Mouse (Mus musculus) 416B (cell line): ENCODE results near the gene Dbt.
"Not testable (repeated sequence)": the region's sequence is repeated elsewhere in the genome, so short reads cannot be mapped to it uniquely, and the experiment has no call there.

Experiments
- DNase-seq: peaks from one replicate; pipeline ENCODE4 v3.0.0; 2011; ENCODE audit warnings: low read depth

Gene Dbt

DNA sequence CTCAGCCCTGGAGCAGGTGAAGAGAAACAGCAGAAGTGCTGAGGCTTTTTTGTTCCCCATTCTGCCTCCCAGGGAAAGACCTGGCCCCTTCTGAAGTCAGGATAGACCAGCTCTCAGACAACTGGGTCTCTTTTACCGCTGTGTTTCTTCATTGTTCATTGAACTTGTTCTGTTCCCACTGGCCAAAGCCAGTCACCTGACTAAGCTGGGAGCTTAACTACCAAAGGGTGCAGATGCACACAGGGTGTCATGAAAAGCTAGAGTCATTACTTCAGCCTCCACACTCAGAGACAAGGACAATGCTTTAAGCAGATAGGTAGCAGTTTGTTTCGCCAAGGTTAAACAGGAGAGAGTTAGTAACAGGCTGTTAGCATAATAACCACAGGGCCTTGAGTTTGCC lies 29.2 kb downstream of the Dbt start:
- no peak for DNase-seq

DNA sequence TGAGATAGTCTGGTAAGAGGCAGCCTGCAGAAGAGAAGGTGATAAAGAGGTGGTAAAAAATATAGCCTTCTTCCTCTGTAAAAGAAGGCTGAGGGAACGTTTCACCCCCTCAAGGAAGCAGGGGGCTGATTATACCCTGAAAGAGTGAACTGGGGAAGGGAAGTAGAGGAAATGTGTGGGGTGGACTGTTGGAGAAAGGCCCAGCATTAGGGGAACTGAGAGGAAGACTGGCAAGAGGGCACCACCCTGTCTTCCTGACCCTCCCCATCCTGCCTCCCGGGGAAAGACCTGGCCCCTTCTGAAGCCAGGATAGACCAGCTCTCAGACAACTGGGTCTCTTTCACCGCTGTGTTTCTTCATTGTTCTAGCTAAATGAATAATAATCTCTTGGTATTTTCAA lies 29.7 kb downstream of the Dbt start:
- peak; percentile 17 for DNase-seq

DNA sequence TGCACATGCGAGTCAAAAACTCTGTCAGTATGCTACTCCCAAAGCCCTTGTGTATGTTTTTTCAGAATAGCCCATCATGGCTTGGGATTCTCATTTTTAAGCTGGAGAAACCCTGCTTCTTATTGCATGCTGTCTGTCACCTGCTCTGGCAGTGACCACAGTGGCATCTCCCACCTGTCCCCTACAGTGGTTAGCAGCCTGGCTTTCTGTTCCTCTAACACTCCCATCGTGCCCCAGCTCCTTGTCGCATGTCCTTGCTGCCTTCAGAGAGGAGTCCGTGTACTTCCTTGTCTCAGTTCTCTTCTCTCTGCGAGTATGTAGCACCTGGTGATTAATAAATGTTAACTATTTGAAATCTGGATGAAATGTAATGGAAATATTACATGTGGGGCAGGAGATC lies 34.6 kb downstream of the Dbt start:
- DNase-seq: no peak

DNA sequence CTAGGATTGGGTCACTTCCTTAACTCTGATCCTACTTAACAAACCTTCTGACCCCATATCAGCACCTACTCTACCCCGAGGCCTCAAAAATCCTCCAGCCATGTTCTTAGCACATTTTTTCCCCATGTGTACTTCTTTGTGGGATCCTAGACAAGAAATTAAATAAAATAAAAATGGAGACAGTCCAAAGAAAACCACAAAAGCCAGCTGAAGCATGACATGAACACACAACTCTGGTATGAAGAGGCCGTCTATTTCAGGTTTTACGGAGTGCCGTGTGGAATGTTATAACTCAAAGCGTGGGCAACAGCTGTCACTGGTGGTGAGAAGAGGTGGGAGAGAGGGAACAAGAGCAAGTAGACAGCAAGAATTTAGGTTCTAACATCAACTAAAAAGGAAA lies 38.5 kb downstream of the Dbt start:
- no peak for DNase-seq

DNA sequence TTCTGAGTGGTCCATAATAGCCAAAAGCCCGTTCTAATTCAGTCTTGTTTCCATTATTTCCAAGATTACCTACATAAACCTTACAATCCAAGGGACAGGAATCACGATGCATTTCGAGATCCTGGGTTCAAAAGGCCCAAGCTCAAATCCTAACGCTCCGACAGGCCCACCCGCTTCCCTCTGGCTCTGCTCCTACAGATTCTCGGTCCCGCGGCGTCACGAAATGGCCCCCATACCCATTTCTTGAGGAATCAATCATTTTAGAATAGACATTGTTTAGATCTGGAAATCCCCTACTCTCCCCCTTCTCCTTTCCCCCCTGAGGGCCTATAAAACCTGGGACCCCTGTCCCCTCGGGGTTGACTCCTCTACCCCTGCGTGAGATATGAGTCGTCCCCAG lies 48.4 kb downstream of the Dbt start:
- not testable (repeated sequence) for DNase-seq

DNA sequence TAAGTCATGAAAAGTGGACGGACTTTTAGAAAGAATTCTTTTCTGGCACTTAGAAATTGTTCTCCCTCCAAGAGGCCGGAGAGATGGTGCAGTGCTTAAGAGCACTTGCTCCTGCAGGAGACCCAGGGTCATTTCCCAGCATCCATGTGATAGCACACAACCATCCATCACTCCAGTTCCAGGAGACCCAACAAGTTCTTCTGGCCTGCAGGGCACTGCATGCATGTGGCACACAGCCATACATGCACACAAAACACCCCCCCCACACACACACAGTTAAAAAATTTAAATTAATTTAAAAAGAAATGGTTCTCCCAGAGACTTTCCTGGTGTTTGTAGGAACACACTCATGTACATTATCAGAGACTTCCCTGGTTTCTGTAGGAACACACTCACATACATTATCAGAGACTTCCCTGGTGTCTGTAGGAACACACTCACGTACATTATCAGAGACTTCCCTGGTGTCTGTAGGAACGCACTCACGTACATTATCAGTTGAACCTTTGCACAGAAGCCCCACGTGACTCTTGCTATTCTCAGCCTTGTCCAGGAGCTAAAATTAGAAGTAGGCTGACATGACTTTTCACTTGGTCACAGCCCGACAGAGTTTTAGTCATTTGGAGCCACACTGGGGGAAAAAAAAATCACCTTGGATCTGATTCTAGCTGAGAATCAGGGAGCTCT lies 49.7 kb downstream of the Dbt start, which contains the start of gene Lrrc39:
TSS of gene Lrrc39 (plus strand) at position 566 of the 687 bp plus-strand sequence.
- DNase-seq: peak; percentile 54

DNA sequence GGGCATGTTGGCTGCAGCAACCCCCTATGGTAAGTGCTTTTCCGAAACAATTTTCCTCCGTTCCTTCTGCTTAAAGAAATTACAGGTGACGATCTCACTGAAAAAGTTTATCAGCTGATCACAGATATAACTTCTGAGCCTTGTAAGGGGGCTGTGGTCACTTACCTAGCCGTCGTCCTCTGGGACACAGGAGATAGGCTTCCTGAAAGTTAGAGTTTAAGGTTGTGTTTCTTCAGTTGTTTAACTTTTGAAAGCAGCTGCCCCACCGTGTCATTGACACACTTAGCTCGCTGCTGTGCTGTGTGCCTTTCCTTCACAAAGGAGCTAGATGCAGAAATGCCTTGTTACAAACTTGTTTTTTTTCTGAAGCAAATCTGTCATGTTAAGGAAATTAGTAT lies 50.2 kb downstream of the Dbt start:
- no peak for DNase-seq

DNA sequence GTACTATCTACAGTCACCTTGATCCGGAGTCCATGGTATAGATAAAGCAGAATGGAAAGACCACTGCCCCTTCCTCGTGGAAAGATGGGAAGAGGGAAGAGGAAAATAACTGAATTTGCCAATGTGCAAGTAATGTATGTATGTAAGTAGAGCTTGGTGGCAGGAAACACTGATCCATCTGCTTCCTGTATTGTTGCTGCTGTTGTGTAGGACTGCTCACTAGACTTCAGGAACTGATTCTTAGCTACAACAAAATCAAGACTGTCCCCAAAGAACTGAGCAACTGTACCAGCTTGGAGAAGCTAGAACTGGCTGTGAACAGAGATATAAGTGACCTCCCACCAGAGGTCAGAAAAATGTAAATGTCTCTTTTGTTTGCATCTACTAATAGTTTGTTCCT lies 57.8 kb downstream of the Dbt start:
- DNase-seq: peak; percentile 71

DNA sequence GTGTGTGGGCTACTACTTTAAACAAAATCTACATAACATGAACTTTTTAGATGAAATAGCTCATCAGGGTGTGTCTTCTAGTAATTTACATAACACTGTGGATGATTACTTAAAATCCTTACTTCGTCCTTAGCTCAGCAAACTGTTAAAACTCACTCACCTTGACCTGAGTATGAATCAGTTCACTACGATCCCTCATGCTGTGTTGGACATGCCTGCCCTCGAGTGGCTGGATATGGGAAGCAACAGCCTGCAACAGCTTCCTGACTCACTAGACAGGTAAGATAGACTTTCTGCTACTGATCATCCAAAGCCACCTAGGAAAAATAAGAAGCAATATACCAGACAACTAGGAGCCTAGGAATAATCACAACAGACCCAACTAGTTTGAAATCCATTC lies 64.4 kb downstream of the Dbt start:
- DNase-seq: peak; percentile 39

DNA sequence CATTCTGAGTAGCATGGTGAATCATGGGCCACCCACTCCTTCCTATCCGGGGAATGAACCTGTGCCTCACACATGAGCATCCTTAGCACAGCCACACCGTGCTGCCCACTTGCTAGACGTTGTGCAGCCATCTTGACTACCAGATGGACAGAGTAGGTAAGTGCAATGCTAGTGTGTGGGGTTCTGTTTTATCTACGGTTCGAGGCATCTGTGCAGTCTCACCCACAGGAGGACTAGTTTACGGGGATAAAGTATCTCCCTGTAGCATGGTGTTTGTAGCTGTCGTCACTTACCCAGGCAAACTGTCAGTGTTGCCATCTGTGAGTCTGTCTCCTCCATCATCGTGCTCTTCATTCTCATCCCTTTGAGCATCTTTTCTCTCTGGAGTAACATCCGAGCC lies 69.3 kb downstream of the Dbt start:
- no peak for DNase-seq

DNA sequence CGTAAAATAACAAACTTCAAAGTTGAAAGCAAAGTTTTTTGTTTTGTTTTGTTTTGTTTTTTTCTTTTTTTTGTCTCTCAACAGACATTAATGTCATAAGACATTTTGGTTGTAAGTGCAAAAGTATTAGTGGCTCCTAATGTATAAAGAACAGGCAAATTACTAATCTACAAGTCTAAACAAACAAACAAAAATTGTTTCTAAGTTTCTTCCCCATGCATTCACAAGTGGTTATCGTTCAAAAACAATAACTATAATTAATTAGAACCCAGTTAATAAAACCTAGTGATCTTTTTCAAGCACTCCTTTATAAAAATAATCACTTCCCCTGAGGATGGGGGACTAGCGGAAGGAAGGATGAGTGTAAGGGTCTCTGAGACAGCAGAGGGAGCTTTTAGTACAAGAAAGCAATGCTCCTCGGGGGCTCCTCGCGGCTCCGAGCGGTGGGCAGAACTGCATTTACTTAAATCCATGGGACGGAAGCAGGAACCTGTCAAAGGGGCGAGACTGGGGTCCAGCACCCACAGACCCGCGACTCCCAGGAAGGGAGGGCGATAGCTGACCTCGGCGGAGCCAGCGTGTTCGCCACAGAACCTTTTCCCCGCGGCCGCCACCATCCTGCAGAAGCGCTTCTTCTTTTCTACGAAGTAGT lies 81.3 kb downstream of the Dbt start:
- DNase-seq: peak; percentile 73

DNA sequence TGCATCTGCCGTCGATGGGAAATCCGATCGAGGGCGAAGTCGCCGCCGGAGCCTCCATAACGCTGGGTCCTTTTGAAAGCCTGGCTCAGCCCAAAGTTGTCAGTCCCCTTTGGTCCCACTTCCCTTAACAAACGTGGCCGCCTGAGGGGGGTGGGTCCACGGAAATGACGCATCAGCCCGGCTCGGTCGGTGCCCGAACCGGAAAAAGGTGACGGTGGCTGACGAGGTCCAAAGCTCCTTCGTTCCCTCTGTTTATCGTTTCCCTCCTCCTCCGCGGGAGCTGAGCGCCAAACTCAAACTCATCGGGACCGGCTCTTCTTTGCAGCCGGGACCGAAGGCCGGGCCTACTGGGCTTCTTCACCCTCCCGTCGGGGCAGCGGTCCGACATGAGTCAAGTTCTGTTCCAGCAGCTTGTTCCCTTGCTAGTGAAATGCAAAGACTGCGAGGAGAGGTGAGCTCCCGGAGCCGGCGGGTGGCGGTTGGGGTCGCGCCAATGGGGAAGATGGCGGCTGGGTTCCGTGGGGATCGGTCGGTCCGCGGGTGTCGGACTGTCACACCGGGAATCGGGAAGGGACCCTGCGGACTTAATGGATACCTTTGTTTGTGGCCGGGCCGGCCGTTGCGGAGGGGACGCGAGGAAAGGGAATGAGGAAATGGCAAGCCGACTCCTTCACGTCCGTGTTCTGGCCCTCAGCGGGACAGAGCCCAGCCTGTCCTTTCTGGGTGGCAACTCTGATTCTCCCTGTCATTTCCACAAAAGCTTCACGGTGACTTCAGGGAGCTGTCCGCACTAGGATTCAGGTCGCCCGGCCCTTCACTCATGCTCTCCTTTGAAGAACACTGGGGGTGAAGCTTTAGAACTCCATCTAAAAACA lies 82.1 kb downstream of the Dbt start, which contains the start of gene Sass6:
TSS of gene Sass6 (plus strand) at position 255 of the 875 bp plus-strand sequence.
- DNase-seq: peak; percentile 96

DNA sequence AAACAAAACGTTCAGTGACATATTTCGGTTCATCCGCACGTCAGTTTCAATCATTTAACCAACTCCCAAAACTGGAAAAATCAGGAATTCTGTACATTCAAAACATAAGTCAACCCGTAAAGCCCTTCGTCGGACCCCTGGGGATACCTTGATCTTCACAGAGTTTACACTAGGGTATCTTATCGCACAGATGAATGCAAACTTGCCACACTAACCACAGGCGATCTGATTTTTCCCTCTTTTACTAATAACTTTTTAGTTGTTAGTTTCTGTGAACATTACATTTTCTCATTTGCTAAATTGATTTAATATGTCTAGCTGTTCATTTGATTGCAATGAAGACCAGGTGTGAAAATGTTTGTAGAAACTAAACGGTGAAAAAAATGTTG lies 82.7 kb downstream of the Dbt start:
- DNase-seq: no peak
